Mouse (Mus musculus) midbrain, embryonic 16.5 days (tissue): Measurements from ENCODE around the gene Gpsm1. TPM values are rescaled to one million over a fixed set of nuclear protein-coding genes. Genes with fewer than 3 reads are reported as not detected.
"Not testable (repeated sequence)": the region's sequence is repeated elsewhere in the genome, so short reads cannot be mapped to it uniquely, and the experiment has no call there.

ENCODE experiments used
- ATAC-seq: fragments of 200-750 bp; cut with Nextera tagmentation; 2 replicates; pipeline ENCODE4 v1.8.0; 2017; ENCODE audit warnings: moderate TSS enrichment
- H3K27ac ChIP-seq: fragments of 300-500 bp; sonication (generic); 2 replicates; pipeline ENCODE4 v1.5.1; 2014; ENCODE audit warnings: mild to moderate bottlenecking, low read length, mixed read lengths
- H3K27me3 ChIP-seq: fragments of 300-500 bp; sonication (generic); 2 replicates; pipeline ENCODE4 v1.6.1; 2014; ENCODE audit warnings: low read depth, low read length, mixed read lengths; ENCODE audit not compliant: control insufficient read depth, insufficient read depth
- H3K36me3 ChIP-seq: fragments of 300-500 bp; sonication (generic); 2 replicates; pipeline ENCODE4 v1.6.1; 2014; ENCODE audit warnings: mild to moderate bottlenecking, low read length, moderate library complexity, mixed read lengths; ENCODE audit not compliant: control insufficient read depth, insufficient read depth
- H3K4me1 ChIP-seq: fragments of 300-500 bp; sonication (generic); 2 replicates; pipeline ENCODE4 v1.6.1; 2014; ENCODE audit warnings: mild to moderate bottlenecking, low read length, mixed read lengths; ENCODE audit not compliant: control insufficient read depth, insufficient read depth
- H3K4me2 ChIP-seq: fragments of 300-500 bp; sonication (generic); 2 replicates; pipeline ENCODE4 v1.6.1; 2014; ENCODE audit warnings: mild to moderate bottlenecking, low read length, mixed read lengths
- H3K4me3 ChIP-seq: fragments of 300-500 bp; sonication (generic); 2 replicates; pipeline ENCODE4 v1.5.1; 2014; ENCODE audit warnings: low read depth, mild to moderate bottlenecking, low read length, moderate library complexity, mixed read lengths
- H3K9ac ChIP-seq: fragments of 300-500 bp; sonication (generic); 2 replicates; pipeline ENCODE4 v1.6.1; 2014; ENCODE audit warnings: low read depth, low read length, mixed read lengths
- H3K9me3 ChIP-seq: fragments of 300-500 bp; sonication (generic); replicated peaks from 2 replicates; pipeline ENCODE4 v1.6.1; 2014; ENCODE audit warnings: mild to moderate bottlenecking, low read length, mixed read lengths; ENCODE audit not compliant: control insufficient read depth, poor library complexity, severe bottlenecking
- WGBS: fragments of 180-500 bp; shearing (Covaris S2); extraction: QIAGEN DNeasy Blood & Tissue Kit; methylation state at CpG from one replicate; pipeline ENCODE4 v1.1.7; 2014; 5-methylcytosine and 5-hydroxymethylcytosine counted together
- polyA plus RNA-seq: library from polyadenylated mRNA; unstranded; fragments of >200 nt; fragmentation: Nextera tagmentation; extraction: Ambion mirVana; gene quantifications from 2 replicates; pipeline ENCODE4 v1.2.1, GENCODE M21; 2015

The Gpsm1 gene
- polyA plus RNA-seq, 1 experiment from 2014 or later: 188 TPM

GRCm38 (mm10) chr2:26368572-26368971, 53.3 kb downstream of the Gpsm1 start:
- peaks cover 60% of the 10 kb centered on the region for H3K36me3 ChIP-seq
- H3K27ac ChIP-seq: no peak overlapping the region
- H3K4me1 ChIP-seq: no peaks in the 10 kb centered on the region
- no peak overlapping the region for H3K9ac ChIP-seq
- H3K4me2 ChIP-seq: no peak overlapping the region
- WGBS: 96% methylated on average over 1 of the region's 1 CpGs
- no peaks in the 10 kb centered on the region for H3K9me3 ChIP-seq
- H3K27me3 ChIP-seq: no peaks in the 10 kb centered on the region
- ATAC-seq: no peak
- no peak overlapping the region for H3K4me3 ChIP-seq

GRCm38 (mm10) chr2:26372396-26372795, 57.1 kb downstream of the Gpsm1 start:
- WGBS: 95% methylated on average over 8 of the region's 8 CpGs

GRCm38 (mm10) chr2:26380131-26380771, 64.9 kb downstream of the Gpsm1 start, which contains the start of gene Snapc4:
Gene Snapc4, minus strand, starts transcription at chr2:26380653.
- H3K27ac ChIP-seq: peak within 1 kb of the TSS; percentile 70
- H3K4me3 ChIP-seq: peak within 1 kb of the TSS; percentile 87
- ATAC-seq: peak; percentile 98
- H3K4me2 ChIP-seq: peak within 1 kb of the TSS; percentile 95
- no peaks in the 10 kb centered on the region for H3K9me3 ChIP-seq
- H3K4me1 ChIP-seq: peaks cover 18% of the 10 kb centered on the region
- no peaks in the 10 kb centered on the region for H3K27me3 ChIP-seq
- WGBS: under 1% methylated on average over 38 of the region's 38 CpGs
- H3K36me3 ChIP-seq: peaks cover 41% of the 10 kb centered on the region
- peak within 1 kb of the TSS; percentile 86 for H3K9ac ChIP-seq

More at GRCm38 (mm10) chr2:26372396-26372795, 57.1 kb downstream of the Gpsm1 start:
- H3K4me1 ChIP-seq: no peaks in the 10 kb centered on the region
- no peak overlapping the region for H3K27ac ChIP-seq
- no peak overlapping the region for H3K4me3 ChIP-seq
- H3K9me3 ChIP-seq: no peaks in the 10 kb centered on the region
- H3K9ac ChIP-seq: no peak overlapping the region
- H3K27me3 ChIP-seq: no peaks in the 10 kb centered on the region
- ATAC-seq: no peak
- H3K36me3 ChIP-seq: peaks cover 61% of the 10 kb centered on the region
- H3K4me2 ChIP-seq: no peak overlapping the region

- Histone ChIP-seq H3K4me3 (peak overlapping the region; percentile 87), H3K36me3 (peaks cover 46% of the 10 kb centered on the region), H3K27ac (peak overlapping the region; percentile 70; the same call in 1 of the 2 replicates), H3K4me2 (peak overlapping the region; percentile 95), H3K9ac (peak overlapping the region; percentile 86), H3K4me1 (peaks cover 18% of the 10 kb centered on the region)
- 30% methylated on average over 6 of the region's 6 CpGs for WGBS
- not testable (repeated sequence) for H3K9me3 ChIP-seq, ATAC-seq, H3K27me3 ChIP-seq
These were observed 65.6 kb downstream of the Gpsm1 start for GRCm38 (mm10) chr2:26380871-26381270.

GRCm38 (mm10) chr2:26387713-26388112, 72.4 kb downstream of the Gpsm1 start:
- Histone ChIP-seq H3K4me3 (no peak overlapping the region), H3K9me3 (no peaks in the 10 kb centered on the region), H3K27me3 (no peaks in the 10 kb centered on the region), H3K36me3 (peaks cover 48% of the 10 kb centered on the region), H3K4me1 (peaks cover 19% of the 10 kb centered on the region), H3K27ac (no peak overlapping the region), H3K4me2 (no peak overlapping the region), H3K9ac (no peak overlapping the region)
- 93% methylated on average over 3 of the region's 3 CpGs for WGBS
- ATAC-seq: no peak

- no peaks in the 10 kb centered on the region for H3K9me3 ChIP-seq
- peak overlapping the region; percentile 89 for H3K4me2 ChIP-seq
- H3K36me3 ChIP-seq: peaks cover 39% of the 10 kb centered on the region
- H3K4me1 ChIP-seq: peaks cover 19% of the 10 kb centered on the region
- H3K27me3 ChIP-seq: no peaks in the 10 kb centered on the region
- peak; percentile 63 for ATAC-seq
- H3K27ac ChIP-seq: peak overlapping the region; percentile 68
- H3K9ac ChIP-seq: peak overlapping the region; percentile 87
- under 1% methylated on average over 43 of the region's 45 CpGs for WGBS
- H3K4me3 ChIP-seq: peak overlapping the region; percentile 82
These were observed 73.4 kb downstream of the Gpsm1 start for GRCm38 (mm10) chr2:26388682-26389153.

- Histone ChIP-seq H3K4me2 (peak within 1 kb of the TSS; percentile 89), H3K4me1 (peaks cover 19% of the 10 kb centered on the region), H3K4me3 (peak within 1 kb of the TSS; percentile 82), H3K27ac (peak within 1 kb of the TSS; percentile 68), H3K9me3 (no peaks in the 10 kb centered on the region), H3K36me3 (peaks cover 38% of the 10 kb centered on the region), H3K9ac (peak within 1 kb of the TSS; percentile 87), H3K27me3 (no peaks in the 10 kb centered on the region)
- WGBS: under 1% methylated on average over 60 of the region's 60 CpGs
- peak; percentile 91 for ATAC-seq
These were observed 73.9 kb downstream of the Gpsm1 start, which contains the start of the genes Entr1 and Pmpca for GRCm38 (mm10) chr2:26389154-26389690. Gene Entr1, minus strand, starts transcription at chr2:26389316. Gene Pmpca, plus strand, starts transcription at chr2:26389339.

- Histone ChIP-seq H3K36me3 (peaks cover 41% of the 10 kb centered on the region), H3K9me3 (no peaks in the 10 kb centered on the region), H3K4me2 (no peak overlapping the region), H3K4me3 (no peak overlapping the region), H3K4me1 (peaks cover 19% of the 10 kb centered on the region), H3K27ac (no peak overlapping the region), H3K9ac (no peak overlapping the region), H3K27me3 (no peaks in the 10 kb centered on the region)
- no peak for ATAC-seq
- 90% methylated on average over 3 of the region's 3 CpGs for WGBS
These were observed 75.6 kb downstream of the Gpsm1 start for GRCm38 (mm10) chr2:26390954-26391353.

- H3K4me2 ChIP-seq: no peak overlapping the region
- H3K27ac ChIP-seq: no peak overlapping the region
- H3K4me1 ChIP-seq: peaks cover 19% of the 10 kb centered on the region
- H3K36me3 ChIP-seq: peaks cover 41% of the 10 kb centered on the region
- no peaks in the 10 kb centered on the region for H3K9me3 ChIP-seq
- WGBS: 92% methylated on average over 6 of the region's 6 CpGs
- H3K27me3 ChIP-seq: no peaks in the 10 kb centered on the region
- H3K9ac ChIP-seq: no peak overlapping the region
- no peak for ATAC-seq
- H3K4me3 ChIP-seq: no peak overlapping the region
These were observed 76.3 kb downstream of the Gpsm1 start for GRCm38 (mm10) chr2:26391617-26392016.
